Mouse (Mus musculus) lung, adult 2 months (tissue): Measurements from ENCODE around the gene Rspry1.
A peak's percentile ranks its signal among the peaks of the same experiment; 100 is the strongest.

Experiments
- CTCF ChIP-seq: fragments of 200-500 bp; IDR thresholded peaks from 2 replicates; pipeline ENCODE4 v1.5.1; 2011; ENCODE audit warnings: mild to moderate bottlenecking, low read length, control low read depth; ENCODE audit not compliant: insufficient read depth
- POLR2A ChIP-seq: fragments of 200-500 bp; IDR thresholded peaks from 2 replicates; pipeline ENCODE4 v1.6.1; 2011; ENCODE audit warnings: low read depth, mild to moderate bottlenecking, control low read depth, low read length, borderline replicate concordance; ENCODE audit errors: extremely low read depth

- TF ChIP-seq CTCF: peak; percentile 90
- no peak for TF ChIP-seq POLR2A
Measured at GRCm38 (mm10) chr8:94702844-94703813, 101.4 kb downstream of the Rspry1 start.
